Mouse (Mus musculus): ENCODE measurements around the gene Wfdc21.

Gene Wfdc21

GRCm38 (mm10) chr11:83802166-83802565 lies 55.4 kb downstream of the Wfdc21 start:
- DNase-seq (ENCODE audit: low read depth, low spot score) = peak; percentile 4

Data from retina, adult 2 months (tissue).